Mouse (Mus musculus) heart, adult 8-10 months (tissue): Measurements from ENCODE around the gene Nckap1l. TPM values are rescaled to one million over a fixed set of nuclear protein-coding genes. Genes with fewer than 3 reads are reported as not detected.
"Not testable (repeated sequence)": the region's sequence is repeated elsewhere in the genome, so short reads cannot be mapped to it uniquely, and the experiment has no call there.

Experiments
- DNase-seq: peaks from one replicate; pipeline ENCODE4 v3.0.0; 2022; ENCODE audit warnings: low spot score
- total RNA-seq, 4 experiments: library from RNA; stranded (reverse); gene quantifications; 2 replicates each; pipeline ENCODE4 v1.2.4; 2022

Nckap1l gene
- 1 to 10 TPM; 2.6 to 5.4 (median 3.1) TPM for total RNA-seq

DNA sequence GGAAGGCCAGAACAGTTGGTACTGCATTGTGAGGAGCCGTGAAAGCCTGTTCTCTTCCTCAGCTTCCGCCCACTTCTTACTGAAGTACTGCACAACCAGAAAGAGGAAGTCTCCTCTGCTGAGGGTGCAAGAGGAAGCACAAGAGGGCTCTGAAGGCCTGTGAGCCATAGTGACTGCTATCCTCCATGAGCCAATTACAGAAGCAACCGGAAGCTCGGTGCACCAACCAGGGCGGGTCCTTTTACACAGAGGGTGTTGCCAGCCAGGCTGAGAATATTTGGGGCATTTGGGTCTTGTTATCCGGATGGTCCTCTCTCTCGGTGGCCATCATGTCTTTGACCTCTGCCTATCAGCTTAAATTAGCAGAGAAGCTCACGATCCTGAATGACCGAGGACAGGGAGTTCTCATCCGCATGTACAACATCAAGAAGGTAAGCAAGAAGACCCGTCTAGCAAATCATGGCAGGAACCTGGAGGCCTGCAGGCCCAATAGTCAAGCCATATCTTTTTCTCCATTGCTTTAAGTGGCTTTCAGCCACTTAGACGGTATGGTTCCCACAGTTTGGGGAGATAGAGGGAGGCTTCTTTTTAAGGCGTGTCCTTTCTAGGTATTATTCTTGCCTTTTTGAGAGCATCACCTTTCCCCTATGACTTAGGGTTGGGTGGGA is at the start of gene Nckap1l:
Gene Nckap1l, plus strand, starts transcription at position 244 of the 668 bp plus-strand sequence.
- DNase-seq = peak; percentile 40

DNA sequence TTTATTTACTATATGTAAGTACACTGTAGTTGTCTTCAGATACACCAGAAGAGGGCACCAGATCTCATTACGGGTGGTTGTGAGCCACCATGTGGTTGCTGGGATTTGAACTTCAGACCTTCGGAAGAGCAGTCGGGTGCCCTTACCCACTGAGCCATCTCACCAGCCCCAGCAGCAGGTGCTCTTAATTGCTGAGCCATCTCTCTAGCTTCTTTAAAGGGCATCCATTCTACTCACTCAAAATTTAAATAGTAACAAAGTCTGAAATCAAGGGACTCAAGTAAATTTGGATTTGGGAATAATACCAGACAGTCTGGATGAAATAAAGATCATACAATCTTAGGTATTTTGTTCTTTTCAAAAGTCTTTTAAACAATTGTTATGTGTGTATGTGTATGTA is 48.0 kb upstream of the Nckap1l start:
- DNase-seq = not testable (repeated sequence)

DNA sequence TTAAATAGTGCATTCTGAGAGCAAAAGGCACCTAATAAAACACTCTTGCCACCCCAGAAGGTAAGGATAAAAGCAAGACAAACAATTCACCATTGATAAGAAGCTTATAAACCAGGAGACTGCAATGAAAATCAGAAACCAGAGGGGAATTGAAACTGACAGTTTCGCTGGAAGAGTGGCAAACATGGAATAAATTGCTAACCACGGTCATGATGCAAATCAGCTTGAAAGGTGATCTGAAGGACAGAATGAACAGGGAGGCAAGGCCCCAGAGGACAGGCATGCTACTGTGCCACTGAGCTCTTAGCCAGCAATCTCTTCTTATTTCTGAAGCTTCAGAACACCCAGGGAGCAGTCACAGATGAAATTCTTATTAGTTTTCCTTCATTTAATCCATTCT is 26.6 kb upstream of the Nckap1l start:
- DNase-seq = no peak

DNA sequence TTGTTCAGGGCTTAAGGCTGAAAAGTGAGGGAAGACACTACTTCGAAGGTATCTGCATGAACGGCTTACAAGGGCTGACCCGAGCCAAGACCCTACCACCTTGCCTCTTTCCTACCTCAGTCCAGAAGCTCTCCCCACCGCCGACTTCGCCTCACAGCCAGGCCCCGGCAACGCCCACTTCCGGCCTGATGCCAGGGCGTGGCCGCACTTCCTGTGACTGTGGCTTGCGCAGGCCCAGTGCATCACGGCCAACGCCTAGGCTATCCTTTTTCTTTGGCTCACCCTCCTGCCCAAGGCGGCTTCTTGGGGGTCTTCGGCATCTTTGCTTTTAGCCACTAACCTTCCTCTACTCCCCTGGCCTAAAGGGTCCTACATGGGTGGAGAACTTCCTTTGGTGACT is 23.4 kb upstream of the Nckap1l start, which contains the start of gene Gtsf1:
Gene Gtsf1, minus strand, starts transcription at position 230 of the 400 bp plus-strand sequence.
- DNase-seq = no peak

DNA sequence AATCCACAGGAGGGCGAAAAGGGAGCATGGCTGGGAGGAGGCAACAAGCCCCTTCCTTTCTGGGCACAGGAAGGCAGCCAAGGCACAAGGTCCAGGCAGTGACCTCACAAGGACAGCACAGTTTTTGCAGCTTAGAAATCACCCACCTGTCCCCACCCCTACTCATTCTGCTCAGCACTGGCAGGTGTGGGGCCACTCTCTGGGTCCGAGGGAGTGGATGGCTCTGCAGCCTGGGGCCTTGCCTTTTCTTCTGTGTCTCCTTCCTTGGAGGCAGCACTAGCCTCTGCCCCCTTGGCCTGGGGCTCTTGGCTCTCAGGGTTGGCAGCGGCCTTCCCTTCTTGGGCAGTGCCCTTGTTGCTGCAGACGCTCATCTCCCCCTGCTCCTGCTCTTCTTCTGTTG is 7.6 kb upstream of the Nckap1l start:
- DNase-seq = not testable (repeated sequence)

DNA sequence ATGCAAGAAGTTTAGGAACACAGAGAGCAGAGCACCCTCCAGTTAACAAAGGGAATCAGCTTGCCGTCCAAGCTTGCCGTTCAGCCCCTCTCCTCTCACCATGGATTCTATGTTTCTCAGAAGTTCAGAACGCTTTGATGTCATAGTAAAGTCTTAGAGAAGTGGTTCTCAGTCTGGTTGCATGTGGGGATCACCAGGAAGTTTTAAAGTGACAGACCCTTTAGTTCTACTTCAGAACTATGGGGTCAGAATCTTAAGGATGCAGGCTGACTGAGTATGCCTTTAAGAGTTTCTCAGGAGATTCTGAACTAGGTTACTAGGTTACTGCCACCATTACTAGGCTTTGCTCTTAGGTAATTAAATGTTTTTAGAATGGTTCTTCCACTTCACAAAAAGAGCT is 5.2 kb upstream of the Nckap1l start, which contains the start of gene Gtsf2:
Gene Gtsf2, minus strand, starts transcription at position 101 of the 400 bp plus-strand sequence.
- DNase-seq = no peak

DNA sequence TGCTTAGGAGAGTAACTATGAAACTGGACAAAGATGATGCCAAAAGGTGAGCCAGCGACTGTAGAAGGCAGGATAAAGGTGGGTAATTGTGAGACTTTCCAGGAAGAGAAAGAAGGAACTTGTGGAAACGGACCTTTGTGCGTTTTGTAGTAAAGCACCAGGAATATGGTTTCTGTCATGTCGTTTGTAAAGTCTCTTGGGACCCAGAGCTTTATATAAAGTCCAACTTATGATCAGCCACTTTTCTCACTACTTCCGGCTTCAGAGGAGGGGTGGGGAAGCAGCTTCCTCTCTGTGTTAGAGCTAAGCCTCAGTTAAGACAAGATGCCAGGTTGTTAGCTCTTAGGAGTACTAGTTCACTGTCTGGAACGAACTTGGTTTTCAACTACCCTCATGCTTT is 855 bp downstream of the Nckap1l start:
- no peak for DNase-seq

DNA sequence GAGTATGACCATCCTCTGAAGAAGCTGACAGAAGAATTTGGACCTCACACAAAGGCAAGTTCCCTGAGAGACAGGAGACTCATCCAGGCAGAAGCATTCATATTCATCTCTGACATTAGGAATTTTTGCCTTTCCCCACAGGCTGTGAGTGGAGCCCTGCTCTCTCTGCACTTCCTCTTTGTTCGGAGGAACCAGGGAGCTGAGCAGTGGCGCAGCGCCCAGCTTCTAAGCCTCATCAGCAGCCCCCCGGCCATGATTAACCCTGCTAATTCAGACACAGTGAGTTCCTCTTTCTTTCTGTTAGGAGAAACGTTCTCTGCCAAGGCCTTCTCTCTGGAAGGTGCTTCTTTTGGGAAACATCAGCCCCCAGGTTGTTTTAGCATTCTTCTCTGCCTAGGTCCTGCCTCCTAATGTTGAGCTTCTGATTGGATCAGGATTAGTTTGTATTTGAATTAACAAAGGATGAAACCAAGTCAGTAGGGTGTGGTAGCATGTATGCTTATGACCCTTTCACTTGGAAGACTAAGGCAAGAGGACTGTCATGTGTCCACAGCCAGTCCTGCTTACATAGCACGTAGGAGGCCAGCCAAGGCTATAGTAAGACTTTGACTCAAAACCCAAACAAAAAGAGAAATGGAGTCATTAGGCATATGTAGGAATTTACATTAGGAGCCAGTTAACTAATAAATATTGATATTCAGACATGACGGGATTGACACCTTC is 9.1 kb downstream of the Nckap1l start:
- peak; percentile 19 for DNase-seq

DNA sequence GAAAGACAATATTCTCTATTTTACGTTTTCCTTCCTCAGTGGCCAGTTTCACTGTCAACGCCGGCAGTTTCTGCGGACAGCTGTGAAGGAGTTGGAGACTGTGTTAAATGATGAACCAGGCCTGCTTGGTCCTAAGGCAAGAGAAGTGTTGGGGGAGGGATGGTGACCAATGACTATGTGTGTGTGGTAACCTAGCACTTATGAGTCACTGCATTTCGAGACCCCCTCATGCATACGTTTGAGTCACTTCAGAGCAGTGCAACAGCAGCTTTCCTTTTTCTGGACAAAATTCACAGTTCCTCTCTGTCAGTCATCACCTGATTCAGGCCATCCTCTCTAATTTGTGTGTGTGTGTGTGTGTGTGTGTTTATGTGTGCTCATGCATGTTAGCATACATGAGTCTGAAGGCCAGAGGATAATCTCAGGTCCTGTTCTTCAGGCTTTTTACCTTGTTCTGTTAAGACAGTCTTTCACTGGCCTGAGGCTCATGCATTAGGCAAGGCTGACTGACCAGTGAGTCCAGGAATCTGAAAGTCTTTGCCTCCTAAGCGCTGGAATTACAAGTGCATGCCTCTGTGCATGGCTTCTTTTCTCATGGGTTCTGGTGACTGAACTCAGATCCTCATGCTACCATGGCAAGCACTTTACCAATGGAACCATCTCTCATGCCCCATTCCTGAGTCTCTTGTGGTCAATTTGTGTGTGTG is 18.0 kb downstream of the Nckap1l start:
- no peak for DNase-seq

DNA sequence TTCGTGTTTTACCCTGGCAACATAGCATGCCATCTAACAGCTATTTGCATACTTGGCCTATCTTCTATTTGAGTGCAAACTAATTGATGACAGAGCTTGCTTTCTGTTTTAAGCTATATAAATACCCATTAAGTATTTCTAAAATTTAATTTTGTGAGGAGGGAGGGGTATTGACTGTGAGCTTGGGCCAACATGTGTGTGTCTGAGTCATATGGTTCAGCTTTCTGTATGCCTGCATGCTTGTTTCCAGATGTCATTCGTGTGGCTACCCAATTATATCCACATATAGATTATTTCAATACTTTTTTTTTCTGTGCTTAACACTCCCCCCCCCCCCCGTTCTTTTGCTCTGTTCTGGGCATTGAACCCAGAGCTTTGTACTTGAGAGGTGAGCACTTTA is 18.7 kb downstream of the Nckap1l start:
- no peak for DNase-seq

DNA sequence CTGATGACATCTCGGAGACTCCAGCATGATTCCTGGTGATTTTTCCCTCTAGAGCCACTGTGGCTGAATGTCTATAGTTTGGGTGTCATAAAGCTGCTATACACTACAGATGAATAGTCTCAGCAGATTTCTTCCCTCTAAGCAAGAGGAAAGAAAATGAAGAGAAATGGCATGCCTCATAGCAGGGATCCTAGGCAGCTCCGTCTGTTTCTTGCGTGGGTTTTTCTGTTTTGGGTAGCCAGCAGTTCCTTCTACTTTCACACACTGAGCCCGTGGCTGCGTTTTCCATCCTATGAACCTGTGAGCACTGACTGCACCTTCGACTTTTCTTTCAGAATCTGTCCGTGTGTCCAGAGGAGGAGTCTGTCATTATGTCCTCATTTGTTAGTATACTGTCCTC is 19.6 kb downstream of the Nckap1l start:
- DNase-seq = no peak

DNA sequence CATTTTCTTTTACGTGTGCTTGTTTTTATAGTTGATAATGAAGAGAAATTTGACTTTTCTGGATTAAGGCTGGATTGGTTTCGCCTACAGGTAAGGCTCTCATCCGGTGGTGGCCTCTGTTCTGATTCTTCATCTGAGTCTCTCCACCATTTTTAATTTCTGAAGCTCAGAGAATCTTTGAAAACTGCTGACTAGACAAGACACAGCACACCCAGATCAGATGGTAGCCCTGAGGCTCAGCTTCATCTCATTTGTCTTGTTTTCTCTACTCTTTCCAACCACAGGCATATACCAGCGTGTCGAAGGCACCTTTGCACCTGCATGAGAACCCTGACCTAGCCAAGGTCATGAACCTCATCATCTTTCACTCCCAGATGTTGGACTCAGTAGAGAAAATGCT is 20.2 kb downstream of the Nckap1l start:
- DNase-seq = no peak

DNA sequence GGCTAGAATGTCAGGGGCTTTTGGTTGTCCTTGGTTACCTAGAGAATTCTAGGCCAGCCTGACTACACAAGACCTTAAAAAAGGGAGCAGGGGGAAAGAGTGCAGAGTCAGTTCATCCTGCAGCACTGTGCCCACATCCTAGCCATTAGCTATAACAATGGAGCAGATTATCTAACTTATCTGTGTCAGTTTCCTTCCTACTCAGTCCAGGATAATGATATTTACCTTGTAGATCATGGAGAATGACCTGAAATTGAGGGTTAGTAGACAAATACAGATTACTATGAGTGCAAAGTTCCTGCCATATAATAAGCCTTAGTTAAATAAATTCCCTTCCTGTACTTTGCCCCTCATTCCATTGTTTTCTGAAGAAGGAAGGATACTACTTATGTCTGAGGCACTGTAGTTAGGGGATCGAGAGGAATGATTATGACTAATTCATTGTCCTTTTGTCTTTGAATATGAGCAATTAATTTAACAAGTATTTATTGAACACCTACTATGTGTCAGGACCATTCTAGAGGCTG is 25.5 kb downstream of the Nckap1l start:
- DNase-seq = no peak

DNA sequence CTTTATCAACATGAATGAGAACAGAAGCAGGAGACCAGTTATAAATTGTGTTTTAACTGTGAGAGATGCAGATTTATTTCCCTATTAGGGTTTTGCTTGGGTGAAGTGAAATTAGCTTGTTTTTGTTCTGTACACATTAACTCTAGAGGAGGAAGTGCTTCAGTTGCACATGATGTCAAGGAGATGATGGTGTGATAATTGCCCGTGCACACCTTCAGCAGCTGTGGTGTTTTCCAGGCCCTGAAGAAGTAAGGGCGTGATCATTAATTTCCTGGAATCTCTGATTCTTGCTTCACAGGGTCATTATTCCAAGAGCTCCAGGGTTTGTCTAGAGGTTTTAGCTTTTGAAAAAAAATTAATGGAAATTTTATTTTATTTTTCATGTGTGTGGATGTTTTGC is 26.5 kb downstream of the Nckap1l start:
- DNase-seq = no peak

DNA sequence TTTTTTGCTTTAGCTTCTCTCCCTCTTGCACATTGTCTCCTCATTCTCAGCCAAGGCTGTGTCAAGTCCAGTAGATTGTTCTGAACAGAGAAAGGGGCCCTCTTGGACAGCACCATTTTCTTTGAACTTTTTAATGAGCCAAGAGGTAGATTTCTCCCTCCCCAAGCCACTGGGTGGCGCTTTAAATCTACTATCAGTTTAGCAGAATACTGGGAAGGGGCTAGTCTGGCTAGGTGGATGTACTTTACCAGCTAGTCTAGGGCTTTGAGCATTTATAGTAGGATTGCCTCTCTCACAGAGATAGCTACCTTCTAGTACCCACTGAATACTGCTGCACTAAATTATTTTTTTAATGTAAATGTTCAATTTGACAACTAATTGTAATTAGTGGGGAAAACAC is 28.9 kb downstream of the Nckap1l start:
- no peak for DNase-seq

DNA sequence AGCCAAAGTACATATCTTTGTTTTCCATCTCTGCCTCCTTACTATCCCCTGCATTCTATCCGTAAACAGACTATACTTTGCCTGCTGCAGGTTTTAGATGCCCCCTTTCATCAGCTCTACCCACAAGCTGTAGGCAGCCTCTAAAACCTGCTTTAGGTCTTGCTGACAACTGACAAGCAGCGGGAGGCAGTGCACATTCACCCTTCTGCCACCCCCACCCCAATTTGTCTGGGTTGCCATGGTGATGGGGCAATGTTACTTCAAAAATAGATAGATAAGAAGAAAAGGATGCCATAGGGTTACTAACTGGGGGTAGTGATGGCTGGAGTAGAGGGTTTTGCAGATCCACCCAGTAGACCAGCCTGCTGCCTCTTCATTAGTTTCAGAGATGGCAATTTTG is 30.9 kb downstream of the Nckap1l start:
- DNase-seq = no peak

DNA sequence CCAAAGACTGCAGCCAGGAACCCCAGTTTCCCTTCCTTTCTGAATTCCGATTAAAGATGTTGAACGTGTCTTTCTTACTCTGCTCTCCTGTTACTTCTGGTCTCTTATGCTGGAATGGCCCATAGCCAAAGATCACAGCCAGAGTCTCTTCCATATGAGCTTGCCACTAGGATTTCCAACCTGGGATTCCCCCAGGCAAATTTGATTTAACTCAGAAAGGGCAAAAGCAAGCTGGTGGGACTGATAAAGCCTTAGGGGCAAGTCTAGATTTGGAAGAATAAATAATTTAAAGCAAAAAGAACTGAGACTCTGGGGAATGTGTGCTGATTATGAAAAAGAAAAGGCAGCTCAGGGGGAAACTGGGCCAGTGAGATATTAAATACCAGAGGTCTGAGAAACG is 31.5 kb downstream of the Nckap1l start:
- no peak for DNase-seq

DNA sequence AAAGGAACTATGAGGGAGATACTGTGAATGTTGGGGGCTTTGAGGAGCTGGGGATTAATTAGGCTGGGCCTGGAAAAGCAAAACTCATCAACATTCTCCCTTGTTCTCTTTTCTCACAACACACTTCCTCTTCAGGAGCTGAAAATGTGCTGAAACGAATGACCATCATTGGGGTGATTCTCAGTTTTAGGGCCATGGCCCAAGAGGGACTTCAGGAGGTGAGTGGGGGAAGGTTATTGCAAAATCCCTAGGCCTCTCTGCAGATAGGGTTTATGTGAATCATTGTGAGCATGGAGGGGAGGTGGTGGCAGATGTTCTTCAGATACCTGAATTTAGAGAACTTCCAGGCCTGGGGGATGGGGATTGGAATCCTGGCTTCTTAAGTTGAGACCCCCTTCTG is 33.1 kb downstream of the Nckap1l start:
- no peak for DNase-seq

DNA sequence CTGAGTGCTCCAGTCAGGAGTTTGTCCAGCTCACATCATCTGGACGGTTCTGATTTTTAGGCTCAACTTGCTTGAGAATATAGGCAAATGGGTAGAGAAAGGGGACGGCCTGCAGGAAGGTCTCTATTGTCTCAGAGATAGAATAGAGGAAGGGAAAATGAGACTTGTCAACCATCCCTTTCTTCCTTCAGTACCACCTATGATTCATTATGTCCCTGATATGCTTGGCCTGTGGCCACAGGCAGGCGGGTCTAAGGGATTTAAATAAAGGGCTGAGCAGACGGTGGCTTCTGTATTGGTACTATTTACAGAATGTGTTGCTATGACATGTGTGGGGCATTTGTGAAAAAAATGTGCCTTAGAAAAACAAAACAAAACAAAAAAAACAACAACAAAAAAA is 34.7 kb downstream of the Nckap1l start:
- no peak for DNase-seq

DNA sequence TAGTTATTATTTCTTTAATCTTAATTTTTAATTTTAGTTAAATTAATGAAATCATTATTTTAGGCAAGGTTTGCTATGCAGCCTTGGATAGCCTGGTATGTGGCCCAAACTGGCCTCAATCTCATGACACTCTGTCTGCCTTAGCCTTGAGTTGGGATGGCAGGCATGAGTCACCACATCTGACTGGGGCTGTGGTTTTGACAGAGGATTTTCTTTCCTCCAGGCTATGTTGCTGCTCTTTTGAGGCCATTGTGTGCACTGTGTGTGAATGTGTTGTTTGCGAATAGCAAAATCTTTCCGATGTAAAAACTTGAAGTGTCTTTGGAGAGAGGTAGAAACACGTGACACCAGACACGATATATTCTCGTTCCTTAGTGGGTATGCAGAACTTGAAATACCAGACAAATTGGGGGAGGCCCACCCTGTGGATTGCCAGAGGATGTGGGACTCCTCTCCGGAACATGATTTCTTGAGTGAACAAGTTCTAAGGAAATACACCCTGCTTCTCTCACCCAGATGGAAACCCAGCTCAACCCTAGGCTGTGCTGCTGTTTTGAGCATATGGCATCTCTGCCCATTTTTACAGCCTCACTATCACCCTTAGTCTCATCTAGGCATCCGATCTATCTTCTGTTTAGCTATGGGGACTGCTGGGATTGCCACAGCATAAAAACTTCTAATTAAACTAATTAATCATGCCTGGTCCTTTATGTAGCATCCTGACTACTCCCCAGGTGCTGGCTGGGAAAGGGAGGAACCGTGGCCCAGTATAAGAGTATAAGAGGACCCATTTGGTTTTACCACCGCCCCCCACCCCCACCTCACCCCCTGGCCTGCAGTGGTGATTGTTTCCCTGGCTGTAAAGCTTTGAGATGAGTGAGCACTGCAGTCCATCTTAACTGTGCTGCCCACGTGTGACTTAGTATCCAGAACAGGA is 42.9 kb downstream of the Nckap1l start:
- DNase-seq = no peak

DNA sequence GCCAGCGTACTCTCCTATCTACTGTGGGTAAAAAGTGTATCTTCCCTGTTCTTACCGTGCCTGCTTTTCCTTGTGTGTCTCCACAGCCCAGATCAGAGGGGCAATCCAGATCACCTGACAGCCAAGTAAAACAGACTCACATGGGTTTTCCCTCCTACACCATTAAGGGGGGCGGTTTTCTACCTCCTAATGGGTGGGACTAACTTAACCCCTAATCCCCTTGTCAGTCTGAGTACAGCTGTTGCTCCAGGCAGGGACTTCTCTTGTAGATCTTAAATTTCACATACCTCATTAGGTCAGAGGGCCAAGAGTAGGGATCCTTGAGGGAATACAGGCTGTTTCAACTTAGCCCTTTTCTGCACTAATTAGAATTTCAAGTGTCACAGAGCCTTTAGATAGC is 44.6 kb downstream of the Nckap1l start:
- no peak for DNase-seq
